Mouse (Mus musculus) neural tube, postnatal 0 days (tissue): ENCODE data around the gene Zfp937. TPM values are rescaled to one million over a fixed set of nuclear protein-coding genes. Genes with fewer than 3 reads are reported as not detected.

ENCODE experiments used
- polyA plus RNA-seq: library from polyadenylated mRNA; unstranded; fragments of >200 nt; fragmentation: Nextera tagmentation; extraction: Ambion mirVana; gene quantifications from 2 replicates; pipeline ENCODE4 v1.2.1, GENCODE M21; 2015

The Zfp937 gene
- polyA plus RNA-seq: 7.4 and 8.6 TPM in 2 replicates

GRCm38 (mm10) chr2:150217600-150218362, at the start of gene Zfp937:
TSS of gene Zfp937 (plus strand) at chr2:150218073.

GRCm38 (mm10) chr2:150179579-150179978, 38.3 kb upstream of the Zfp937 start, which contains the start of gene Gm10770:
TSS of gene Gm10770 (minus strand) at chr2:150179679.

GRCm38 (mm10) chr2:150181570-150181999, 36.3 kb upstream of the Zfp937 start, which contains the start of gene Gm14139:
TSS of gene Gm14139 (plus strand) at chr2:150181755.

GRCm38 (mm10) chr2:150255491-150255890, 37.6 kb downstream of the Zfp937 start, which contains the start of gene Gm21994:
TSS of gene Gm21994 (minus strand) at chr2:150255591.

DNA sequence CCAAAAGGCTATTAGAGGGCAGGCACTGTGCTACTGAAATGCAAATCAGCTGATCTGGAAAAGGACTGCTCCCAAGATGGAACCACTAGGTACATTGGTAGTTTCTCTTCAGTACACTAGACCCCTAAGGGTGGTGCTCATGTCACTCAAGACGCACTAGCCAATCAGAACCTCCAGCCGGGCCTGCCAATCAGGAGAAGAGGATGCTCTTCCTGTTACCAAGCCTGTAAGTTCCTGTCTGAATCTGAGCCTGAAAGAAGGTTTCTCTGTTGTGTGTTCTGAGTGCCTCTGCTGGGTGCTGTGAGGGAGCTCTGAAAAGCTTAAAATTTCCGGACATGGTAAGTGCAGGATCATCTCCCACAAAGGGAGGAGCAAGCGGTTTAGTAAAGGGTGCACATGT, 39.4 kb downstream of the Zfp937 start, which contains the start of gene Gm14124:
Gm14124 (plus strand) TSS at position 227 of the 400 bp plus-strand sequence.

Other genes with a start within 250 kb of the Zfp937 start
- 8.7 and 9.4 TPM in 2 replicates for gene Zfp120, start 81.4 kb upstream of the Zfp937 start, polyA plus RNA-seq
- not detected in 2 replicates for gene Gm10770, start 38.4 kb upstream of the Zfp937 start, polyA plus RNA-seq
- not detected in 2 replicates for gene Gm14139, start 36.3 kb upstream of the Zfp937 start, polyA plus RNA-seq
- 3.1 and 4.0 TPM in 2 replicates for gene Gm21994, start 37.5 kb downstream of the Zfp937 start, polyA plus RNA-seq
- gene Gm14124, start 39.4 kb downstream of the Zfp937 start, polyA plus RNA-seq: 0.10 TPM in 1 of 2 replicates, not detected in the other
- 1.6 and 2.4 TPM in 2 replicates for gene Gm10130, start 105.6 kb downstream of the Zfp937 start, polyA plus RNA-seq
- 14.1 and 14.3 TPM in 2 replicates for gene 3300002I08Rik, start 144.7 kb downstream of the Zfp937 start, polyA plus RNA-seq
- 6.0 and 6.3 TPM in 2 replicates for gene Zfp442, start 233.4 kb downstream of the Zfp937 start, polyA plus RNA-seq